Mouse (Mus musculus): ENCODE measurements at regions not wholly inside any gene's neighbourhood (a gene's known extent, or its start where the extent isn't known, plus 50 kb on each side); places are given as distances from the start of the nearest gene placed in this dataset.

DNA sequence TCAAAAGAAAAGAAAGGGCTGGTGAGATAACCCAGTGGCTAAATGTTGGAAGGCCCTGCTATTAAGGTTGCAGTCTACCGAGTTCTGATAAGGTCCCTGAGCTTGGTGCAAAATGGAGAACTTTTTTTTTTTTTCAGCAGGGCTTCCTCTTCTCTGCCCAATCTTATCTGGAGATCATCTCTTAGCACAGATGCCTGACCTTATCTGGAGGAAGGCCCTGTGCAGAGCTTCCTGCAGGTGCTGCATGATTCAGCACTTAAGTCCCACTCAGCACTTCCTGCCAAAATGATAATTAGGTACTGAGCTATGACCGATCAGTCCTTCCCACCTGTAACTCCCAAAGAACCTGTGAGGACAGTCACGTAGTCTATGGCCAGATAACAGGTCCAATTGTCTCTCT, 71.9 kb upstream of the Rpl10-ps3 start:
- H3K27ac ChIP-seq (ENCODE audit: insufficient read depth, low read length) = no peak overlapping the region
- DNase-seq (ENCODE audit: low read depth in 1 of 2, low spot score in 2 of 2) = no peak
- no peak for TF ChIP-seq POLR2A (IDR thresholded peaks at IDR 0.05; ENCODE audit: low read depth, low read length)
- TF ChIP-seq CTCF (IDR thresholded peaks at IDR 0.05; ENCODE audit: extremely low read depth, insufficient read depth, insufficient read length, insufficient replicate concordance) = no peak

DNA sequence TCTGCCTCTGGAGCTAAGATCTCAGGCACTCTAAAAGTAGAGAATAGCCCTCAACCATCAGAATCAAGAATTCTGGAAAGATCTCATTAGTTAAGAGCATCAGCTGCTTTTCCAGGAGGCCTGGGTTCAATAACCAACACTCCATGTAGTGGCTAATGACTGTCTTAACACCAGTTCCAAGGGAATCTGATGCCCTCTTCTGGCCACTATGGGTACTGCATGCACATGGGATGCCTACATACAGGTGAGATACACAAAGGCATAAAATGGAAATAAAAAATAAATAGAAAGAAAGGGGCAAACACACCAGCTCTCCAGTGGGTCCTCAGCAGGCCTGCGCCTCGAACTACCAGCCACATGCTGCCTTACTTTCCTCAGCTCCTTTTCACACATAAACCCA, 73.3 kb upstream of the Plet1 start:
- no peak for DNase-seq (ENCODE audit: low read depth in 1 of 2, low spot score in 2 of 2)
- TF ChIP-seq POLR2A (IDR thresholded peaks at IDR 0.05; ENCODE audit: low read depth, low read length) (no peak), CTCF (IDR thresholded peaks at IDR 0.05; ENCODE audit: extremely low read depth, insufficient read depth, insufficient read length, insufficient replicate concordance) (peak; percentile 1; the same call in 1 of the 2 replicates)
- no peak overlapping the region for H3K27ac ChIP-seq (ENCODE audit: insufficient read depth, low read length)
- no peaks in the 10 kb centered on the region for H3K36me3 ChIP-seq (ENCODE audit: control insufficient read depth, insufficient read depth, low read length)
- no peaks in the 10 kb centered on the region for H3K4me1 ChIP-seq (ENCODE audit: control insufficient read depth, insufficient read depth, insufficient read length)
- 94% methylated on average over 2 of the region's 2 CpGs for WGBS
- no peak overlapping the region for H3K4me3 ChIP-seq (ENCODE audit: extremely low read depth, insufficient read depth, insufficient read length)
- no peaks in the 10 kb centered on the region for H3K27me3 ChIP-seq (ENCODE audit: control insufficient read depth, insufficient read depth, low read length)

More for the DNA sequence above, 71.9 kb upstream of the Rpl10-ps3 start:
- H3K4me3 ChIP-seq (ENCODE audit: extremely low read depth, insufficient read depth, insufficient read length) = no peak overlapping the region
- H3K4me1 ChIP-seq (ENCODE audit: control insufficient read depth, insufficient read depth, insufficient read length) = no peaks in the 10 kb centered on the region
- H3K27me3 ChIP-seq (ENCODE audit: control insufficient read depth, insufficient read depth, low read length) = no peaks in the 10 kb centered on the region
- H3K36me3 ChIP-seq (ENCODE audit: control insufficient read depth, insufficient read depth, low read length) = no peaks in the 10 kb centered on the region
- WGBS = 18% methylated on average over 3 of the region's 3 CpGs

DNA sequence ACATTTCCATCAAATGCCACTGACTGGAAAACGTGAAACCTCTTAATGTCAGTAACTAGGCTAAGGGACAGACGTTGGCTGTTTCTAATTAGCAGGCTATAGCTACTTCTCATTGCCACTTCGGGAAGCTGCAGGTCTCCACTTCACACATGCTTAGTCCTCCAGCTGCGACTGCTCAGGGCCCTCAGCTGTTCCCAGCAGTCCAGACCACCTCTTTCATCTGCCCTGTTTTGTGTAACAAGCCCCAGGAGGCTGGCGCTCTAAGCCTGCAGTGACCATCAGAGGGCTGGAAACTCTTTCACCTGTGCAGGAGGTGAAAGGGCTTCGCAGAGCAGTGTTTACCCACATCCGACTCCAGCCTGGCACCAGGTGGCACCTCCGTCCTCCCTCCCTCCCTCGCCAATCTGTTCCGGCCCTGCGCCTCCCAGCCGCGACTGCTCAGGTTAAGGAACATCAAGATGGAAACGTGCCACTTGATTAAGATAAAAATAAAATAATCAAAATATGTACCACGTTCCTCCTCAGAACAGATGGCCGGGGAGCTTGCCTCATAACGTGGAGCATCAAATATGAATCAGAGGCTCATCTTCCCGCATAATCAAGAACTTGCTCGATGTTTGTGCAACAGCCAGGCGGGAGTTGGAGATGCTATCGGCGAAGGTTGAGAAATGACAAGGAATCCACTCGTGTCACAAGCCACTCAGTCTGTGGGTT, 72.6 kb upstream of the Plet1 start:
- H3K36me3 ChIP-seq (ENCODE audit: control insufficient read depth, insufficient read depth, low read length) = no peaks in the 10 kb centered on the region
- no peaks in the 10 kb centered on the region for H3K27me3 ChIP-seq (ENCODE audit: control insufficient read depth, insufficient read depth, low read length)
- H3K27ac ChIP-seq (ENCODE audit: insufficient read depth, low read length) = no peak overlapping the region
- H3K4me1 ChIP-seq (ENCODE audit: control insufficient read depth, insufficient read depth, insufficient read length) = no peaks in the 10 kb centered on the region
- 91% methylated on average over 23 of the region's 23 CpGs for WGBS
- no peak overlapping the region for H3K4me3 ChIP-seq (ENCODE audit: extremely low read depth, insufficient read depth, insufficient read length)
- TF ChIP-seq CTCF (IDR thresholded peaks at IDR 0.05; ENCODE audit: extremely low read depth, insufficient read depth, insufficient read length, insufficient replicate concordance) (no peak), POLR2A (IDR thresholded peaks at IDR 0.05; ENCODE audit: low read depth, low read length) (no peak)
- DNase-seq (ENCODE audit: low read depth in 1 of 2, low spot score in 2 of 2) = no peak

DNA sequence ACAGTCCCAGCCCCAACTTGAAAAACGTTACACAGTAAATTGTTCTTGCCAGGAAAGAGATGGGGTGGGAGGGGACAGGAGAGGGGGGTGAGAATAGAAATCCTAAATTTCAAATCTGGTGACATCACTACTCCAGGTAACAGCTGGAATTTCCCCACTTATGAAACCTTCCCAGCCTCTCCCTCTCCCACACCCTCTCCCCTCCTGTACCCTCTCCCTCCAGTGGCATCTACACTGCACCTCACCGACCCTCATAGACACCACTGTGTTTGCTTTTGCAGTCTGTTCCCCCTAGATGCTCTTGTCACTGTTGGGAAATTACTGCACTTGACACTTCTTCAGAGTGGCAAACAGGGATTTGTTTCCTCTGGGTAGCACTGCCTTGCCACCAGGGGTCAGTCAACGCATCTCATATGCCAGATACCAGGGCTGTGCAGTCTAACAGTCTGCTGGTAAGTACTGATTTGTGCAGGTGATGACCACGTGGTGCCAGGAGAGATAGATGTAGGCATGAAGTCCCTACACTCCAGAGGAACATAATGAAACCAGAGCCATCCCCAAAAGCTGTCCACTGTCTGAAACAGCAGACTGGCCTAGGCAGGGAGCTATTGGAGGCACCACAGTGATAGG, 68.3 kb upstream of the Plet1 start:
- H3K36me3 ChIP-seq (ENCODE audit: control insufficient read depth, insufficient read depth, low read length) = no peaks in the 10 kb centered on the region
- H3K4me3 ChIP-seq (ENCODE audit: extremely low read depth, insufficient read depth, insufficient read length) = no peak overlapping the region
- H3K4me1 ChIP-seq (ENCODE audit: control insufficient read depth, insufficient read depth, insufficient read length) = no peaks in the 10 kb centered on the region
- 46% methylated on average over 4 of the region's 4 CpGs for WGBS
- no peaks in the 10 kb centered on the region for H3K27me3 ChIP-seq (ENCODE audit: control insufficient read depth, insufficient read depth, low read length)
- no peak overlapping the region for H3K27ac ChIP-seq (ENCODE audit: insufficient read depth, low read length)
- DNase-seq (ENCODE audit: low read depth in 1 of 2, low spot score in 2 of 2) = no peak
- no peak for TF ChIP-seq POLR2A (IDR thresholded peaks at IDR 0.05; ENCODE audit: low read depth, low read length)
- no peak for TF ChIP-seq CTCF (IDR thresholded peaks at IDR 0.05; ENCODE audit: extremely low read depth, insufficient read depth, insufficient read length, insufficient replicate concordance)

DNA sequence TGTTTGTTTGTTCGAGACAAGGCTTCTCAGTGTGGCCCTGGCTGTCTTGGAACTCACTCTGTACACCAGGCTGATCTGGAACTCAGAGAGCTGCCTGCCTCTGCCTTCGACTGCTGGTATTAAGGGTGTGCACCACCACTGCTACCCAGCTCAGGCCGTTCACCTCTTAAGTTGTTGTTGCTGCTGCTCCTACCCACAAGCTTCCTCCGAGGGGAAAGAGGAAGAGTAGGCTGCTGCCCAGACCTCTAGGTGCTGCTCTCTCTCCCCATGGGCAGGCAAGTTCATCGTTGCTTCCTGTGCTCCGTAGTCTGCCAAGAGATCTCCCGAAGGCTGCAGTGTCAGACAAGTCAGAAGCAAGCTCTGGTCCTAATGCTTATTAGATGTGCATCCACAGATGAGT, 64.2 kb upstream of the Plet1 start:
- no peak overlapping the region for H3K4me3 ChIP-seq (ENCODE audit: extremely low read depth, insufficient read depth, insufficient read length)
- H3K27me3 ChIP-seq (ENCODE audit: control insufficient read depth, insufficient read depth, low read length) = no peaks in the 10 kb centered on the region
- no peak for DNase-seq (ENCODE audit: low read depth in 1 of 2, low spot score in 2 of 2)
- no peaks in the 10 kb centered on the region for H3K4me1 ChIP-seq (ENCODE audit: control insufficient read depth, insufficient read depth, insufficient read length)
- WGBS = 24% methylated on average over 7 of the region's 7 CpGs
- H3K36me3 ChIP-seq (ENCODE audit: control insufficient read depth, insufficient read depth, low read length) = no peaks in the 10 kb centered on the region
- H3K27ac ChIP-seq (ENCODE audit: insufficient read depth, low read length) = no peak overlapping the region
- TF ChIP-seq CTCF (IDR thresholded peaks at IDR 0.05; ENCODE audit: extremely low read depth, insufficient read depth, insufficient read length, insufficient replicate concordance) = no peak
- TF ChIP-seq POLR2A (IDR thresholded peaks at IDR 0.05; ENCODE audit: low read depth, low read length) = no peak

DNA sequence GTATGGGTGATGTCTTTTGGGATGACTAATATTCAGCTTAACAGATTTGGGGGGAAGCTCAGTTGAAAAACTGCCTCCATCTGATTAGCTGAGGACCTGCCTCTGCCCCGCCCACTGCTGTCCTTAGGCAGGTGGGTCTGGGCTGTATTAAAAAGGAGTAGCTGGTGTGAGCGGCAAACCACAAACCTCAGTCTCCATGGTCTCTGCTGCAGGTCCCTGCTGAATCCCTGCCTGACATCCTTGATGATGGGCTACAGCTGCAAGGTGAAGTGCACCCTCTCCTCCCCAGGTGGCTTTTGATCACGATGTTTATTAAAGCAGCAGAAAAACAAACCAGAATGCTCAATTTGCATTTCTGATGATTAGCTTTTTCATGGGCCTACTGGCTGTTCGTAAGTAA, 60.8 kb upstream of the Plet1 start:
- H3K4me1 ChIP-seq (ENCODE audit: control insufficient read depth, insufficient read depth, insufficient read length) = no peaks in the 10 kb centered on the region
- DNase-seq (ENCODE audit: low read depth in 1 of 2, low spot score in 2 of 2) = no peak
- H3K27me3 ChIP-seq (ENCODE audit: control insufficient read depth, insufficient read depth, low read length) = no peaks in the 10 kb centered on the region
- no peak overlapping the region for H3K4me3 ChIP-seq (ENCODE audit: extremely low read depth, insufficient read depth, insufficient read length)
- no peaks in the 10 kb centered on the region for H3K36me3 ChIP-seq (ENCODE audit: control insufficient read depth, insufficient read depth, low read length)
- WGBS = 74% methylated on average over 4 of the region's 4 CpGs
- TF ChIP-seq CTCF (IDR thresholded peaks at IDR 0.05; ENCODE audit: extremely low read depth, insufficient read depth, insufficient read length, insufficient replicate concordance) = no peak
- no peak for TF ChIP-seq POLR2A (IDR thresholded peaks at IDR 0.05; ENCODE audit: low read depth, low read length)
- no peak overlapping the region for H3K27ac ChIP-seq (ENCODE audit: insufficient read depth, low read length)

DNA sequence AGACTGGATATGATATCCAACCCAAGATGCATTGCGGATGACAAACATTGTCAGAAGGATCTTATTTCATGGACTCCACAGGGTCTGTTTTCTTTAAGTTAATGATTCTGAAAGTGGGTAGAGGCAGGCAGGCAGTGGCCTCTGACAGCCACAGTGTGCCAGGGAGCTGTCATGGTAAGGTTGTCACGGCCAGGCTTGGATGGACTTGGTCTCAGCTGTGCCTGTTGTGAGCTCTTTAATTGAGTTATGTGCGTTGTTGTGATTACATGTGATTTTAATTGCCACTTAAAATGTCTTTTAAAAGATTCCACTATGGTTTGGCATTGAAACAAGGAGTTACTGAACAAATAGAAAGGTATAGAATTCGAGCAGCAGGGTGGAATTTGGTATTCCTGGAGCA, 60.3 kb upstream of the Plet1 start:
- no peaks in the 10 kb centered on the region for H3K36me3 ChIP-seq (ENCODE audit: control insufficient read depth, insufficient read depth, low read length)
- no peak overlapping the region for H3K27ac ChIP-seq (ENCODE audit: insufficient read depth, low read length)
- 79% methylated on average over 4 of the region's 4 CpGs for WGBS
- H3K4me3 ChIP-seq (ENCODE audit: extremely low read depth, insufficient read depth, insufficient read length) = no peak overlapping the region
- H3K27me3 ChIP-seq (ENCODE audit: control insufficient read depth, insufficient read depth, low read length) = no peaks in the 10 kb centered on the region
- DNase-seq (ENCODE audit: low read depth in 1 of 2, low spot score in 2 of 2) = no peak
- no peaks in the 10 kb centered on the region for H3K4me1 ChIP-seq (ENCODE audit: control insufficient read depth, insufficient read depth, insufficient read length)
- no peak for TF ChIP-seq CTCF (IDR thresholded peaks at IDR 0.05; ENCODE audit: extremely low read depth, insufficient read depth, insufficient read length, insufficient replicate concordance)
- no peak for TF ChIP-seq POLR2A (IDR thresholded peaks at IDR 0.05; ENCODE audit: low read depth, low read length)
